Mouse (Mus musculus): ENCODE data around the gene Suox.
A peak's percentile ranks its signal among the peaks of the same experiment; 100 is the strongest.
"Not testable (repeated sequence)": the region's sequence is repeated elsewhere in the genome, so short reads cannot be mapped to it uniquely, and the experiment has no call there.

The Suox gene

DNA sequence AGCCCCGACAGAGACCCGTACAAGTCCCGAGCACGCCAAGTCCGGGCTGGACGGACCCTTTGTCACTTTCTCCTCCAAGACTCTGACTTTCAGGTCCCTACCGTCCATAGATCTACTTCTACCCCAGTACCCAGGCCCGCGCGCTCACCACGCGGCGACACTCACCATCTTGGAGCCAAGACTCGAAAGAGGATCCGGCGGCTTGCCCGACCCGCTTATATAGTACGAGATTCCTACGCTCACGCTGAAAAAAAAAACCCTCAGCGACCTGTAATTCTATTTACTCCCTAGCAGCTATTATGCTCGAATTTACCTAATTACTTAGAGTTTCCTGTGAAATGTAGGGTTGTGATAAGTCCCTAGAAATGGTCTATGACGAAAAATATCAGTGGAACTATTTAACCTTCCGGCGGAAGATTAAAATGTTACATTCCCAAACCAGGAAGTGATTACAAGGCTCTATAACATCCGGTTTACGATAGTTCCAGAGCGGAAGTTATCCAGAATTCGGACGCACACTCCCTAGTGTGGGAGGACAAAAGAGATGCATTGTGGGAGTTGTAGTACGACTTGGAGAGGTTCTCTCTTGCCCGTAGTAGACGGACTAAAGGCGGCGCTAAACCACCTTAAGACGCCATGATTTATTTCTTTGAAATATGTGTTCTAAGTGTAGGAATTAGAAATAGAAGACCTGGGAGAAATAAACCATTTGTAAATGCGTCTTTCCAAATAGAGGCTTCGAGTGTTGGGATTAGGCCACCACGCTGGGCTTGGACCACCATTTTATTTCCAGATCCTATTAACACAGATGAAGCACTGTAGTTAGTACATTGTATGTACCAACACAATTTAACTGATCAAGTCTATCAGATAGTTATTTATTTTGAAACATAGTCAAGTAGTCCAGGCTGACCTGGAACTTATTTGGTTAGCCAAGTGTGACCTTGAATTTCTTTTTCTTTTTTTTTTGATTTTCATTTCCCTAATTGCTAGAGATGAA, 47.3 kb downstream of the Suox start, which contains the start of gene Rps26:
TSS of gene Rps26 (minus strand) at position 437 of the 1,000 bp plus-strand sequence.
- DNase-seq (ENCODE audit: low read depth): peak; percentile 94

GRCm38 (mm10) chr10:128625287-128625894, 48.5 kb downstream of the Suox start:
- DNase-seq (ENCODE audit: low read depth): peak; percentile 32

DNA sequence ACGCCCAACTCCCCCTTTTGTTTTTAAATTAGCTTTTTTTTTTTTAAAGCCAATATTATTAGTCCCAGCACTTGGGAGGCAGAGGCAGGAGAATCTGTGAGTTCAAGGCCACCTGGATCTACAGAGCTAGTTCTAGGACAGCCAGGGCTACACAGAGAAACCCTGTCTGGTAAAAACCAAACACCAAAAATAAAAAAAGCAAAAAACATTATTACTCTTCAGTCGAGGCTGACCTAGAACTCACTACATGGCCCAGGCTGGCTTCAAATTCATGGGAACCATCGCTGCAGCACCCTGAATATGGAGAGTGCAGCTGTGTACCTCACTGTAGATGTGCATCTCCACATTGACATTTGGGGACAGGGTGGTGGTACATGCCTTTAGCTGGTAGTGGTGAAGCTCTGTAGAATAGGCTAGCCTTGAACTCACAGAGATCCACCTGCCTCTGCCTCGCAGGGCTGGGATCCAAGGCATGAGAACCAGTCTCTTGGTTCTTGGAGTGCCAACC, 50.7 kb downstream of the Suox start:
- not testable (repeated sequence) for DNase-seq (ENCODE audit: low read depth)

- no peak for DNase-seq (ENCODE audit: low read depth)
Measured at GRCm38 (mm10) chr10:128622702-128623101, 51.2 kb downstream of the Suox start.

DNA sequence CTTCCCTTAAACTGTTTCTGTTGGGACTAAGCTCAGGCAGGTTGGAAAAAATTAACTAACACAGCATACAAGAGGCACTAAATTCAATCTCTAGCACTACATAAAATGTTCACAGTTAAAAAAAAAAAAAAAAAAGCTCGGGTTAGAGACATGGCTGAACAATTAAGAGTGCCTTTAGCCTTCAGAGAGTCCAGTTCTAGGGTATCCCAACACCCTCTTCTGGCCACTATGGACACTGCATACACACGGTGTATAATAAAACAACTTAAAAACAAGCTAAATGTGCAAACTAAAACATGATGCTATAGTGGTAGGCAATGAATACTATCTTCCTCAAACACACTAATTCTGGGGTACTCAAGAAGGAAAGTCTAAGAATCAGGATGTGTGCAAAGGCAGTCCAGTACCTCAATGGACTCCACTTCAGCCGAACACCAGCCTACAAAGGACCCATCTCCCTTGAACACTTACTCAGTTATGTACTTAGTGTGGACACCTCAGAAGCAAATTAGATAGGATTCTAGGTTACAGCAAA, 51.8 kb downstream of the Suox start:
- DNase-seq (ENCODE audit: low read depth): no peak

DNA sequence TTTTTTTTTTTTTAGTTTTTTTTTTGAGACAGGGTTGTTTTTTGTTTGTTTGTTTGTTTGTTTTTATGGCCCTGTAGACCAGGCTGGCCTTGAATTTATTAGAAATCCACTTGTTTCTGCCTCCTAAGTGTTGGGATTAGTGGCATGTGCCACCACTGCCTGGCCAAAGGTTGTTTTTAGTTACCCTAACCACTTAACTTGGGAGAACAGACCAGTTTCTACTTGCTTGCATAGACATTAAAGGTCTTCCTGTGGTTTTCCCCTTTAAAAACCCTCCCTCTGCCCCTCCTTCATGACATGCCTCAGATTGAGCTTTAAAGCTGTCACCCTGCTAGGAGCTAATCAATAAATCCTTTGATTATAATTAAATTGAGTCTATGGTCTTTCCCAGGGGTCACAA, 53.6 kb downstream of the Suox start:
- no peak for DNase-seq (ENCODE audit: low read depth)

Data from c-Kit-positive CD71-negative TER-119-negative erythroid progenitor cells, embryonic 14.5 days (primary cell).